Mouse (Mus musculus) megakaryocyte progenitor cell, adult 5-6 weeks (primary cell): Measurements from ENCODE around the gene Gm14743. TPM values are rescaled to one million over a fixed set of nuclear protein-coding genes. Genes with fewer than 3 reads are reported as not detected.
"Not testable (repeated sequence)": the region's sequence is repeated elsewhere in the genome, so short reads cannot be mapped to it uniquely, and the experiment has no call there.

Source experiments
- ATAC-seq: replicated peaks from 2 replicates; pipeline ENCODE4 v1.8.0; 2016; ENCODE audit warnings: mild to moderate bottlenecking, moderate TSS enrichment, inconsistent platforms; ENCODE audit not compliant: poor library complexity
- total RNA-seq, 2 experiments: library from RNA; stranded (forward) in 1 of 2; stranded (reverse) in 1 of 2; fragments of 157-497, 149-512 nt in 1 of 2; fragments of 200-1000 nt in 1 of 2; gene quantifications; 2 replicates each; pipeline versions ENCODE4 v1.2.3 to v1.2.4; 2015 to 2017

The Gm14743 gene
- total RNA-seq (2015) (not detected in 2 replicates), total RNA-seq (2017) (not detected in 2 replicates)

GRCm38 (mm10) chrX:78245821-78246220, at the start of gene Gm14743:
TSS of gene Gm14743 (minus strand) at chrX:78245921.
- ATAC-seq: not testable (repeated sequence)

GRCm38 (mm10) chrX:78202829-78203228, 42.9 kb downstream of the Gm14743 start:
- ATAC-seq: no peak

- ATAC-seq: not testable (repeated sequence)
These were observed 43.5 kb downstream of the Gm14743 start for GRCm38 (mm10) chrX:78202220-78202619.

Other genes starting within 250 kb of the Gm14743 start
- gene Obp1a, start 154.5 kb downstream of the Gm14743 start, total RNA-seq (2015): not detected in 2 replicates
- not detected in 2 replicates for gene Obp1a, start 154.5 kb downstream of the Gm14743 start, total RNA-seq (2017)
- not detected in 2 replicates for gene Gm5938, start 120.5 kb downstream of the Gm14743 start, total RNA-seq (2015)
- not detected in 2 replicates for gene Gm5938, start 120.5 kb downstream of the Gm14743 start, total RNA-seq (2017)
- not detected in 2 replicates for gene Obp1b, start 59.1 kb downstream of the Gm14743 start, total RNA-seq (2015)
- gene Obp1b, start 59.1 kb downstream of the Gm14743 start, total RNA-seq (2017): not detected in 2 replicates
- not detected in 2 replicates for gene 4930480E11Rik, start 123.7 kb upstream of the Gm14743 start, total RNA-seq (2015)
- gene 4930480E11Rik, start 123.7 kb upstream of the Gm14743 start, total RNA-seq (2017): not detected in 2 replicates